Mouse (Mus musculus): ENCODE measurements at regions not wholly inside any gene's neighbourhood (a gene's known extent, or its start where the extent isn't known, plus 50 kb on each side); places are given as distances from the start of the nearest gene placed in this dataset.

DNA sequence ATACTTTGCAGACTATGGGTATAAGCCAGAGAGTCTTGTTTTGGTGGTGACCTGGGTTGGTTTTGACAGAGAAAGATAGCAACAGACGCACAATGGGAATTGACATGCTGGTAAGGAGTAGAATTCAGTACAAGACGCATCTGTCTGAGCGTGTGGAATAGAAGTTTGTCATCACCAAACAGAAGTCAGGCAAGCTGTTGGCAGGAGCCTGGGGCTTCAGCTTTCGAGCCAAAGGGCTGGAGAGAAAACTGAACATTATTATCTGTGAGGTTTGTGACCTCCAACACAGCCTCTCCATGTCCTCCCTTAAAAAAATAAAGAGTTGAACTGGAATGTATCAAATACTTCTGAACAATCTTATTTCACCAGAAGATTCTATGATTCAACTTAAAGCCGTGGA lies 75.4 kb upstream of the Srd5a3 start:
- Histone ChIP-seq H3K9me3 (ENCODE audit: control insufficient read depth, low read length) (no peaks in the 10 kb centered on the region), H3K27me3 (replicated peaks; ENCODE audit: control insufficient read depth, insufficient read depth, low read length) (no peaks in the 10 kb centered on the region), H3K36me3 (ENCODE audit: control insufficient read depth, insufficient read depth, low read length) (no peaks in the 10 kb centered on the region), H3K4me2 (ENCODE audit: low read depth, low read length) (no peak overlapping the region), H3K27ac (ENCODE audit: low read length) (no peak overlapping the region), H3K9ac (ENCODE audit: low read depth, low read length) (no peak overlapping the region), H3K4me1 (ENCODE audit: control insufficient read depth, insufficient read depth, low read length) (peaks cover 13% of the 10 kb centered on the region), H3K4me3 (ENCODE audit: low read length) (no peak overlapping the region)
- 62% methylated on average over 5 of the region's 5 CpGs for WGBS
- no peak for ATAC-seq

DNA sequence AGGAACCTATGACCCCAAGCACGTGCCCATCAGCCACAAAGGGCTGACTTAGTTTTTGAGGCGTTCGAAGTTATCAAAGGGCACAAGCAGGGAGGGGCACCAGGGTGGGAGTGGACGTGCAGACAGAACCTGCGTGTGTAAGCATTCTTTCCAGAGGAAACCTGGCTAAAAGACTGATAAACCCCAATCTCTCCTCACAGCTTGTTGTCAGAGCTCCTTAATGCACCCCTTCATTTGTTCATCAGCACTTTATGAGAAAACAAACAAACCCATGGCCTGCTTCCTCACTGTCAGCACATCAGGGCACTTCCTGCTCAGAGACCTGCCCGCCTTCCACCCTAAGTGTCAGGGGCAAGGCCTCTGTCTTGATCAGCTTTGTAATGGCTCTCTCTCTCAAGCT lies 76.6 kb upstream of the Srd5a3 start:
- Histone ChIP-seq H3K9me3 (ENCODE audit: control insufficient read depth, low read length) (no peaks in the 10 kb centered on the region), H3K36me3 (ENCODE audit: control insufficient read depth, insufficient read depth, low read length) (no peaks in the 10 kb centered on the region), H3K9ac (ENCODE audit: low read depth, low read length) (0 out of 2 replicates have a peak overlapping the region, but pooled peaks have one; percentile 7), H3K27me3 (replicated peaks; ENCODE audit: control insufficient read depth, insufficient read depth, low read length) (no peaks in the 10 kb centered on the region), H3K4me2 (ENCODE audit: low read depth, low read length) (no peak overlapping the region), H3K4me1 (ENCODE audit: control insufficient read depth, insufficient read depth, low read length) (peaks cover 13% of the 10 kb centered on the region), H3K4me3 (ENCODE audit: low read length) (no peak overlapping the region), H3K27ac (ENCODE audit: low read length) (no peak overlapping the region)
- peak; percentile 82 for ATAC-seq
- WGBS = 42% methylated on average over 6 of the region's 6 CpGs

DNA sequence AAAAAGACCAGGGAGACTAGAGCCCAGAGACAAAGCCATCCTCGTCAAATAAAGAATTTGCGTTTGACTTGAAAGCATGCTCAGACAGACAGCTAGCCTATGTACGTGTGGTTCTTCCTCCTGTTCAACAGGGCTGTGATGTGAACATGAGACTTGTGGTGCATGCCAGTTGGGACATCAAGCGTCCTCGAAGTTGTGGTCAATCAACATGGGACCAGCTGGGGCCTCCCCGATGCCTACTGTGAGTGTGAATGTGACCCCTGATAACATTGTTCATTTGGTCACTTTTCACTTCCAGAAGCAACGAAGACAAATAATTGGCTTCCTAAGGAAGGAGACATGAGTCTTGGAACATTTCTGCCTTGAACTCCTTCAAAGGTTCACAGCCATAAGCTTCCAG lies 79.8 kb upstream of the Kdr start:
- no peaks in the 10 kb centered on the region for H3K36me3 ChIP-seq (ENCODE audit: control insufficient read depth, insufficient read depth, low read length)
- no peaks in the 10 kb centered on the region for H3K27me3 ChIP-seq (replicated peaks; ENCODE audit: control insufficient read depth, insufficient read depth, low read length)
- no peak for ATAC-seq
- no peak overlapping the region for H3K4me2 ChIP-seq (ENCODE audit: low read depth, low read length)
- H3K27ac ChIP-seq (ENCODE audit: low read length) = no peak overlapping the region
- H3K4me3 ChIP-seq (ENCODE audit: low read length) = no peak overlapping the region
- 80% methylated on average over 7 of the region's 7 CpGs for whole genome bisulfite sequencing
- H3K9me3 ChIP-seq (ENCODE audit: control insufficient read depth, low read length) = no peaks in the 10 kb centered on the region
- no peaks in the 10 kb centered on the region for H3K4me1 ChIP-seq (ENCODE audit: control insufficient read depth, insufficient read depth, low read length)
- H3K9ac ChIP-seq (ENCODE audit: low read depth, low read length) = no peak overlapping the region

DNA sequence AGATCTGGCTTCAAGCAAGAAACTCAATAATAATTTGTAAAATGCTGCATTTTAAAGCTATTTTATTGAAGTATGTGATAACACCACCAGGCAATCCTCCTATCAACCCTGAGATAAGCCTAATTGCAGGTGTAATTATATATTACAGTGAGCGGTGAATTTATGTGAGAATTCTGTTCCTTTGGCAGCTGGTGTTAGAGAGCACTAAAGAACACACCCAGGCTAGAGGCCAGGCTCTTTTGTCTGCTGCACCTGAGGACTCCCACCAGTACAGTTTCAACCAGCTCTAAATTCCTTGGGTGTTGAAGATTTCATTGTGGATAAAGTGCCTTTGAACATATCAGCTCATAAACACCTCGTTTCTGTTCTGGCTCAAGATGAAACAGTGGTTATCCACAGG lies 77.6 kb upstream of the Kdr start:
- 59% methylated on average over 2 of the region's 2 CpGs for WGBS
- Histone ChIP-seq H3K4me1 (ENCODE audit: control insufficient read depth, insufficient read depth, low read length) (no peaks in the 10 kb centered on the region), H3K4me2 (ENCODE audit: low read depth, low read length) (no peak overlapping the region), H3K4me3 (ENCODE audit: low read length) (no peak overlapping the region), H3K9ac (ENCODE audit: low read depth, low read length) (no peak overlapping the region), H3K9me3 (ENCODE audit: control insufficient read depth, low read length) (no peaks in the 10 kb centered on the region), H3K27ac (ENCODE audit: low read length) (no peak overlapping the region), H3K27me3 (replicated peaks; ENCODE audit: control insufficient read depth, insufficient read depth, low read length) (no peaks in the 10 kb centered on the region), H3K36me3 (ENCODE audit: control insufficient read depth, insufficient read depth, low read length) (no peaks in the 10 kb centered on the region)
- ATAC-seq = peak; percentile 92

DNA sequence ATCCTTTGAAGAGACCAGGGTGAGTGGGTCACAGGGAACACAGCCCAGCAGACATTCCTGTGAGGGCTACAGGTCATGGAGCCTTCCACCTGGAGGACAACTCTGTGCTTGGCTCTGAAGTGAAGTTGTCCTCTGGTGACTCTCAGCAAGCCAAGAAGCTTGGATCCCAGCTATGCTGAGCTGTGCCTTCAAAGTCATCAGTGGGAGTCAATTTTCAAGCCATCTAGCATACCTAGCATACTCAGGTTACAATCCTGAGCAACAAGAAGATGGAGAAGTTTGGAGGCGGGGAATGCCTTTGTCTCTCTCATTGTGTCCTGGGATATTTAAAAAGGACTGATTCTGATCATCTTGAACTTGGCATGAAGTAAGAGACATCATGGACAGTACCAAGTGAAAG lies 74.5 kb upstream of the Kdr start:
- H3K4me2 ChIP-seq (ENCODE audit: low read depth, low read length) = no peak overlapping the region
- no peaks in the 10 kb centered on the region for H3K9me3 ChIP-seq (ENCODE audit: control insufficient read depth, low read length)
- WGBS = 89% methylated on average over 1 of the region's 1 CpGs
- no peaks in the 10 kb centered on the region for H3K36me3 ChIP-seq (ENCODE audit: control insufficient read depth, insufficient read depth, low read length)
- no peaks in the 10 kb centered on the region for H3K27me3 ChIP-seq (replicated peaks; ENCODE audit: control insufficient read depth, insufficient read depth, low read length)
- H3K27ac ChIP-seq (ENCODE audit: low read length) = no peak overlapping the region
- no peak for ATAC-seq
- H3K4me1 ChIP-seq (ENCODE audit: control insufficient read depth, insufficient read depth, low read length) = no peaks in the 10 kb centered on the region
- H3K4me3 ChIP-seq (ENCODE audit: low read length) = no peak overlapping the region
- no peak overlapping the region for H3K9ac ChIP-seq (ENCODE audit: low read depth, low read length)

DNA sequence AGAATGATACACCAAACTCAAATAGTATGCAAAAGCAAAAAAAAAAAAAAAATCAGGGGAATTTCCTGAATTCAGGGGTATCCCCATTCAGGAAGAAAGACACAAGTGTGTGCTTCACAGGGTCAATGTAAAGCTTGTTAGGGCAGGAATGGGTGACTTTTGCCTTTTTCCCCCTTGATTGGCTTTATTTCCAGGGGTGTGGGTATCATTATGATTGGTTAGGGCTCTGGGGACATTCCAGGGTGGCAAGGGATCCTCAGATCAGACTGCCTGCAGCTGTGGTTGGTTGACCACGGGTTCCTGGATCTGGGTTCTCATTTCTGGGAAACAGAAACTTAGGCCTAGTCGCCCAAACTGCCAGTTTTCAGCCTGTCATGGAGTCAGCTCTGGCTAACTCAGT lies 73.4 kb upstream of the Kdr start:
- H3K27ac ChIP-seq (ENCODE audit: low read length) = no peak overlapping the region
- H3K36me3 ChIP-seq (ENCODE audit: control insufficient read depth, insufficient read depth, low read length) = no peaks in the 10 kb centered on the region
- no peak for ATAC-seq
- WGBS = 78% methylated on average over 2 of the region's 2 CpGs
- H3K27me3 ChIP-seq (replicated peaks; ENCODE audit: control insufficient read depth, insufficient read depth, low read length) = no peaks in the 10 kb centered on the region
- no peaks in the 10 kb centered on the region for H3K4me1 ChIP-seq (ENCODE audit: control insufficient read depth, insufficient read depth, low read length)
- H3K4me3 ChIP-seq (ENCODE audit: low read length) = no peak overlapping the region
- H3K9ac ChIP-seq (ENCODE audit: low read depth, low read length) = no peak overlapping the region
- no peak overlapping the region for H3K4me2 ChIP-seq (ENCODE audit: low read depth, low read length)
- no peaks in the 10 kb centered on the region for H3K9me3 ChIP-seq (ENCODE audit: control insufficient read depth, low read length)

DNA sequence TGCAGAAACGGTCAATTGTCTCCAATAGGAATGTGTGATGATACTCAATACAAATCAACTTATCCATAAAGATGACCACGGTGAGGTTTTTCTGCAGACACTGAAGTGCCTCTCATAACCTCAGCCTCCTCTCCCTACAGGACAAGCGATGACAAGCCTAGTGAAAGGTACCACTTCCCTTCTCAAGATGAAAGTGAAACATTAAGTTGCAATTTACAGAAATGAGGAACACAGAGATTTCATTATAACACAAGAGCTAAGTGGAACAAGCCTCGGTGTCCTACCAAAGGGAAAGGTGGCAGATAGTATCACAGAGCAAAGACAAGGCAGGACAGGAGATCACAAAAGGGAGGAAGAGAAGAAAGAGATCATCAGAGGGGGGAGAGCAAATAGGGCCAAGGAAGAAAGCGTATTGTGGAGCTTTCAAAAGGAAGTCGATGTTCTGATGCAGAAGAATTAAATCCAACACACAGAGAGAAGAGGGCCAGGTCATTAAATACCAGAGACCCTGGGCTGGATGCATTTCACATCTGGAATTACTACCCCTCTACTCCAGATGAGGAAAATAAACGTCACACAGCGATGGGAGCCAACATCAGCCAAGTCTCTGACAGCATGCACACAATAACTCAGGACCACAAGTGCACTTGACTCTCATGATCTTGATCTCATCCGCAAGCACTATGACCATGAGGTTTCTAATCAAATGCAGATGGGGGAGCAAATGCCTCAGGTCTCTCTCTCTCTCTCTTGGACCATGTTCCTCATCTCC lies 70.0 kb upstream of the Kdr start:
- no peak overlapping the region for H3K4me3 ChIP-seq (ENCODE audit: low read length)
- H3K36me3 ChIP-seq (ENCODE audit: control insufficient read depth, insufficient read depth, low read length) = no peaks in the 10 kb centered on the region
- H3K27me3 ChIP-seq (replicated peaks; ENCODE audit: control insufficient read depth, insufficient read depth, low read length) = no peaks in the 10 kb centered on the region
- H3K4me1 ChIP-seq (ENCODE audit: control insufficient read depth, insufficient read depth, low read length) = no peaks in the 10 kb centered on the region
- 79% methylated on average over 9 of the region's 9 CpGs for WGBS
- no peaks in the 10 kb centered on the region for H3K9me3 ChIP-seq (ENCODE audit: control insufficient read depth, low read length)
- no peak for ATAC-seq
- H3K9ac ChIP-seq (ENCODE audit: low read depth, low read length) = no peak overlapping the region
- no peak overlapping the region for H3K27ac ChIP-seq (ENCODE audit: low read length)
- no peak overlapping the region for H3K4me2 ChIP-seq (ENCODE audit: low read depth, low read length)

DNA sequence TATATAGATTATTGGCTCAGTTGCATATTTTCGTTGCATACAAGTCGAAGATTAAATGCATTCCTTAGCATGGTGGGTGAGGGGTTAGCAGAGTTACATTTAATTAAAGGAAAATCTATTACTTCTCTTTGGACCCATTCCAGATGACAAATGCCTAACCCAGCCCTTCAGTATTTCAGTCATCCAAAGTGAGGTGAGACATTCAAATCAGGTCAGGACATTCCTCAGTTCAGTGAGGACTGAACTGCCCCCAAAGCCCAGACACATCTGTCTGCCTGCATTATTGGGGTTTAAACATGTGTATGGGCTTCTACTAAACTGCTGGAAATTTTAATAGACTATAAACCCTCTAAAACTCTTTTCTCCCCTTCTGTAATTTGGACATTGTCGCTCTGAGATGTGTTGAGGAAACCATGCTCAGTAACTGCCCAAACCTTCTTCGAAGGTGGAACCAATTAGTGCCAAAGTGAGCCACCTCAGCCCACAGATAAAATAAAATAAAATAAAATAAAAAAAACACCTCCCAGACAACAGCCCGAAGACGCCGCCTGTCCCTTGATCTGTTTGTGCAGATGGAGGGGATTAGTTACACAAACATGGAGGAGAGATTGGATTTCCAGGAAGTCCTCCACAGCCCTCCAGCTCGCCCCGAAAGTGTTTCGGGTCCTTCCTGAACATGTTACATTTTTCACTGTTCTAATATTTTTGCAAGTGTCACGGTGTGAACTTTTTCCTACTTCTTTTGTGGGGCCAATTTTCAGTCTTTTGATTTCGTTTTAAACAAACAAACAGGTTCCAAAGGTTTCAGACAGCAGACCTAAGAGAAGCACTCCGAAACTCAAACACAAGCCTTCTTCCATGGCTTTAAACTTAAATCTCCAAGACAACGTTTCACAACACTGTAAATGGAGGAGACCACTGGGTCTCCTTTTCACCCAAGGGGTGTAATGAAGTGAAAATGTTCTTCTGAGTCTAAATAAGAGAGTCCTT lies 65.6 kb upstream of the Kdr start:
- Histone ChIP-seq H3K4me2 (ENCODE audit: low read depth, low read length) (no peak overlapping the region), H3K36me3 (ENCODE audit: control insufficient read depth, insufficient read depth, low read length) (no peaks in the 10 kb centered on the region), H3K27ac (ENCODE audit: low read length) (no peak overlapping the region), H3K4me3 (ENCODE audit: low read length) (no peak overlapping the region), H3K9ac (ENCODE audit: low read depth, low read length) (no peak overlapping the region), H3K27me3 (replicated peaks; ENCODE audit: control insufficient read depth, insufficient read depth, low read length) (no peaks in the 10 kb centered on the region), H3K9me3 (ENCODE audit: control insufficient read depth, low read length) (no peaks in the 10 kb centered on the region), H3K4me1 (ENCODE audit: control insufficient read depth, insufficient read depth, low read length) (no peaks in the 10 kb centered on the region)
- ATAC-seq = no peak
- WGBS = 72% methylated on average over 14 of the region's 14 CpGs

DNA sequence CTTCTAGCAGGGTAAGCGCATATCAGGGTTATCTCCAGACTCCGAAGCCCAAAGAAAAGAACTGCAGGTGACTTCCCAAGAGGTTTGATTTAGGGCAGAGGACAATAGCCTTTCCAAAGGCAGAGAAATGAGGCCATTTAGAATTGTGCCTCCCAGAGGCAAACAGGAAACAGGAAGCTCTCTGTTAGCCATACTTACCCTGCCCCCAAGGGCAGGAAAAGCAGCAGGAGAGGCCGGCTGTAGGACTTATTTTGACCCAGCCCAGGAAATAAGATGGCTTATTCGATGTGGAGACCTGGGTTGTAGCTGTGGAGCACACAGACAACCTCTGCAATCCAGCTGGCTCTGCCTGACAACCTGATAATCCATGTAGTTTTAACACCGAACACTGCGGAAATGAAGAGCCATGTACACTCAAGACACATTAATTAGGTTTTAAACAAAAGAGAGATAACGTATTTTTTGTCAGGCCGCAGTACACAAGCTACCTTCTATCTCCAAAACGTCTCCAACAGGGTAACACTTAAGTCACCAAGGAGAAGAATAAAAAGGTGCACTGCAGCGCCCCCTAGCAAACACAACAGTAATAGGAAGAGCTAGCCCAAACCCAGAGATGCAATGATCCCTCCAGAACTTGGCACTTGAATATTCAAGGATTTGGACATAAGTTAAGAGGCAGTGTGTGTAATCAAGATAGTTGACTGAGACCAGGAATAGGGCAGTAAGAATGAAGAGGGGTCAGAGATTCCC lies 62.4 kb upstream of the Kdr start:
- ATAC-seq = no peak
- Histone ChIP-seq H3K36me3 (ENCODE audit: control insufficient read depth, insufficient read depth, low read length) (no peaks in the 10 kb centered on the region), H3K9me3 (ENCODE audit: control insufficient read depth, low read length) (0 out of 2 replicates have a peak, but pooled peaks cover 3% of the 10 kb centered on the region), H3K4me1 (ENCODE audit: control insufficient read depth, insufficient read depth, low read length) (no peaks in the 10 kb centered on the region), H3K4me3 (ENCODE audit: low read length) (no peak overlapping the region), H3K4me2 (ENCODE audit: low read depth, low read length) (no peak overlapping the region), H3K9ac (ENCODE audit: low read depth, low read length) (no peak overlapping the region), H3K27ac (ENCODE audit: low read length) (no peak overlapping the region), H3K27me3 (replicated peaks; ENCODE audit: control insufficient read depth, insufficient read depth, low read length) (no peaks in the 10 kb centered on the region)
- WGBS = 68% methylated on average over 10 of the region's 10 CpGs
